ENCODE assay signal across 23 mouse cellular contexts in genomic region chr11:32268952-32269351, GRCm38 (mm10). TPM values are rescaled to one million over a fixed set of nuclear protein-coding genes. Genes with fewer than 3 reads are reported as not detected.
A peak's percentile ranks its signal among the peaks of the same experiment; 100 is the strongest.
DNase-seq lines count a peak whose midpoint lies in the region; ATAC-seq and TF ChIP-seq lines count a peak whose summit lies in the region.
"Had no signal": no experiment of that assay in that cellular context is flagged by ENCODE, and none has a peak within 500 bp of the region (broad histone marks: within the 10 kb centered on the region; RNA-seq: fewer than 3 reads in every experiment).

No protein-coding gene starts in this region.

- H3K9me3 ChIP-seq in G1E (replicated peaks) = no peaks in the 10 kb centered on the region
- no peaks in the 10 kb centered on the region for H3K9me3 ChIP-seq in erythroblast, embryonic 14.5 days (ENCODE audit: control insufficient read depth, low read length)
- H3K9me3 ChIP-seq in liver, postnatal 0 days (ENCODE audit: low read length) = no peaks in the 10 kb centered on the region
- H3K9me3 ChIP-seq: forebrain, embryonic 15.5 days; heart, embryonic 15.5 days; hindbrain, embryonic 15.5 days had no signal

- peak; percentile 76 for ATAC-seq in G1E (ENCODE audit: extremely low read depth, insufficient number of reproducible peaks, low FRiP score, poor library complexity, severe bottlenecking)
- ATAC-seq in liver, postnatal 0 days = peak; percentile 76
- no peak for ATAC-seq in frontal cortex, adult (ENCODE audit: low TSS enrichment)
- ATAC-seq: forebrain, embryonic 15.5 days had no signal

- peak; percentile 75 for DNase-seq in heart, adult 11 months
- DNase-seq in heart, postnatal 25 days (ENCODE audit: low spot score) = no peak
- peak; percentile 75 for DNase-seq in G1E (ENCODE audit: low spot score)
- DNase-seq in liver, postnatal 0 days = peak; percentile 71
- DNase-seq in natural killer cell, adult 2 months (ENCODE audit: low spot score in 2 of 2) = no peak
- DNase-seq in layer of hippocampus, adult 18-20 months (ENCODE audit: low spot score in 2 of 2) = no peak
- DNase-seq: cerebellum, adult 2 months; gastrocnemius, adult 2 months; kidney, adult 2 months; kidney, postnatal 36 days; lung, adult 18-20 months; lung, postnatal 36 days; midbrain, embryonic 14.5 days; right cerebral cortex, postnatal 14 days; thymus, postnatal 36 days had no signal

- H3K4me2 ChIP-seq in liver, postnatal 0 days (ENCODE audit: low read depth, low read length) = peak overlapping the region; percentile 89
- H3K4me2 ChIP-seq: forebrain, embryonic 15.5 days; heart, embryonic 15.5 days had no signal

- H3K4me3 ChIP-seq in G1E (ENCODE audit: low read depth, low read length) = peak overlapping the region; percentile 44; the same call in 1 of the 2 replicates
- peak overlapping the region; percentile 83 for H3K4me3 ChIP-seq in erythroblast, embryonic 14.5 days (replicated peaks)
- no peak overlapping the region for H3K4me3 ChIP-seq in liver, postnatal 0 days (ENCODE audit: low read depth, low read length)
- H3K4me3 ChIP-seq: forebrain, embryonic 15.5 days; gastrocnemius, adult 2 months; heart, embryonic 15.5 days; hindbrain, embryonic 15.5 days had no signal

- 61% methylated on average over 5 of the region's 5 CpGs for WGBS in liver, postnatal 0 days (ENCODE audit: insufficient replicate concordance)

- H3K9ac ChIP-seq in liver, postnatal 0 days (replicated peaks) = peak overlapping the region; percentile 93
- H3K9ac ChIP-seq: forebrain, embryonic 15.5 days; hindbrain, embryonic 15.5 days had no signal

- TF ChIP-seq EP300 in liver, postnatal 0 days (IDR thresholded peaks at IDR 0.05; ENCODE audit: low read depth) = peak; percentile 98

- H3K27ac ChIP-seq in liver, postnatal 0 days (ENCODE audit: low read depth) = peak overlapping the region; percentile 97
- H3K27ac ChIP-seq: forebrain, embryonic 15.5 days; gastrocnemius, adult 2 months; heart, embryonic 15.5 days; hindbrain, embryonic 15.5 days had no signal

- H3K4me1 ChIP-seq in G1E (ENCODE audit: insufficient read depth, low read depth, low read length) = peaks cover 62% of the 10 kb centered on the region
- peaks cover 94% of the 10 kb centered on the region for H3K4me1 ChIP-seq in erythroblast, embryonic 14.5 days (ENCODE audit: control insufficient read depth)
- H3K4me1 ChIP-seq in liver, postnatal 0 days (ENCODE audit: insufficient read depth) = peaks cover 35% of the 10 kb centered on the region

- peaks cover 12% of the 10 kb centered on the region for H3K36me3 ChIP-seq in G1E (replicated peaks)
- H3K36me3 ChIP-seq in erythroblast, embryonic 14.5 days (ENCODE audit: control insufficient read depth) = peaks cover 48% of the 10 kb centered on the region
- H3K36me3 ChIP-seq in liver, postnatal 0 days (replicated peaks; ENCODE audit: insufficient read depth, low read length) = no peaks in the 10 kb centered on the region
- H3K36me3 ChIP-seq: forebrain, embryonic 15.5 days; heart, embryonic 15.5 days; hindbrain, embryonic 15.5 days had no signal

- H3K27me3 ChIP-seq in G1E (ENCODE audit: insufficient read depth, low read length) = no peaks in the 10 kb centered on the region
- H3K27me3 ChIP-seq in erythroblast, embryonic 14.5 days (ENCODE audit: control insufficient read depth) = no peaks in the 10 kb centered on the region
- no peaks in the 10 kb centered on the region for H3K27me3 ChIP-seq in liver, postnatal 0 days (ENCODE audit: insufficient read depth, low read length)
- H3K27me3 ChIP-seq: forebrain, embryonic 15.5 days; heart, embryonic 15.5 days; hindbrain, embryonic 15.5 days had no signal

- TF ChIP-seq CTCF in G1E (IDR thresholded peaks at IDR 0.05; ENCODE audit: low read depth, low read length) = no peak
- TF ChIP-seq CTCF in liver, postnatal 0 days (IDR thresholded peaks at IDR 0.05; ENCODE audit: low read depth) = no peak

- intact Hi-C loops in heart, postnatal 25 days (cut with DNase I) = no loop called here

RNA-seq across cellular contexts. Expression of gene Nprl3, which starts 1.4 kb away (rescaled TPM):
- 10 to 100 TPM; 26.8 to 29.8 TPM for total RNA-seq in heart, postnatal 25 days (2021)
- 90.6 and 121 TPM in 2 replicates for total RNA-seq in G1E (2014; fragmentation: Nextera tagmentation)
- total RNA-seq in G1E (2017) = 26.3 and 27.0 TPM in 2 replicates
- polyA plus RNA-seq in G1E (2012) = 106 and 134 TPM in 2 replicates
- 4.8 and 5.8 TPM in 2 replicates for polyA plus RNA-seq in erythroblast, embryonic 14.5 days (2012)
- 22.8 and 26.2 TPM in 2 replicates for polyA plus RNA-seq in liver, postnatal 0 days (2015; fragmentation: Nextera tagmentation; extraction: Ambion mirVana)
- 10 to 100 TPM; 48.6 to 49.0 TPM for total RNA-seq in layer of hippocampus, adult 18-20 months (2021)

RNA-seq across cellular contexts. Expression of gene Hba-x, which starts 7.2 kb away (rescaled TPM):
- total RNA-seq in heart, postnatal 25 days (2021) = not detected
- not detected in 2 replicates for total RNA-seq in G1E (2014; fragmentation: Nextera tagmentation)
- not detected in 2 replicates for total RNA-seq in G1E (2017)
- polyA plus RNA-seq in G1E (2012) = 0.09 TPM in 1 of 2 replicates, not detected in the other
- 158 and 188 TPM in 2 replicates for polyA plus RNA-seq in erythroblast, embryonic 14.5 days (2012)
- polyA plus RNA-seq in liver, postnatal 0 days (2015; fragmentation: Nextera tagmentation; extraction: Ambion mirVana) = 5.6 and 6.3 TPM in 2 replicates
- not detected for total RNA-seq in layer of hippocampus, adult 18-20 months (2021)
- total RNA-seq: common myeloid progenitor, adult 5-6 weeks; gastrocnemius, adult 2 months; layer of hippocampus, postnatal 25 days; left cerebral cortex, postnatal 25 days had no signal
- polyA plus RNA-seq: kidney, adult 2 months had no signal

RNA-seq across cellular contexts. Expression of gene Hba-a1, which starts 14.4 kb away (rescaled TPM):
- total RNA-seq in heart, postnatal 25 days (2021) = over 10,000 TPM in 1 of 2 experiments, 1,000 to 10,000 TPM in 1; 9,129 to 20,531 TPM
- total RNA-seq in G1E (2014; fragmentation: Nextera tagmentation) = 230 and 2,260 TPM in 2 replicates
- total RNA-seq in G1E (2017) = 242 and 325 TPM in 2 replicates
- 3,927 and 4,410 TPM in 2 replicates for polyA plus RNA-seq in G1E (2012)
- 387,305 and 409,151 TPM in 2 replicates for polyA plus RNA-seq in erythroblast, embryonic 14.5 days (2012)
- polyA plus RNA-seq in liver, postnatal 0 days (2015; fragmentation: Nextera tagmentation; extraction: Ambion mirVana) = 32,136 and 32,798 TPM in 2 replicates
- total RNA-seq in layer of hippocampus, adult 18-20 months (2021) = 100 to 1,000 TPM; 298 to 318 TPM

RNA-seq across cellular contexts. Expression of gene Hbq1b, which starts 17.8 kb away (rescaled TPM):
- total RNA-seq in heart, postnatal 25 days (2021) = 1 to 10 TPM in 1 of 2 experiments, under 1 TPM in 1; 0.70 to 1.9 TPM
- total RNA-seq in G1E (2014; fragmentation: Nextera tagmentation) (9.1 and 11.6 TPM in 2 replicates), G1E (2017) (0.41 and 0.87 TPM in 2 replicates)
- polyA plus RNA-seq in G1E (2012) = 0.70 and 0.87 TPM in 2 replicates
- polyA plus RNA-seq in erythroblast, embryonic 14.5 days (2012) = 7.5 and 8.6 TPM in 2 replicates
- polyA plus RNA-seq in liver, postnatal 0 days (2015; fragmentation: Nextera tagmentation; extraction: Ambion mirVana) = 70.9 and 75.1 TPM in 2 replicates
- 1 to 10 TPM in 1 of 2 experiments, not detected in 1; 1.6 TPM for total RNA-seq in layer of hippocampus, adult 18-20 months (2021)
- total RNA-seq: common myeloid progenitor, adult 5-6 weeks; gastrocnemius, adult 2 months had no signal
- polyA plus RNA-seq: midbrain, embryonic 14.5 days had no signal

RNA-seq across cellular contexts. Expression of gene Hba-a2, which starts 27.3 kb away (rescaled TPM):
- over 10,000 TPM in 1 of 2 experiments, 1,000 to 10,000 TPM in 1; 8,713 to 18,074 TPM for total RNA-seq in heart, postnatal 25 days (2021)
- total RNA-seq in G1E (2014; fragmentation: Nextera tagmentation) = 268 and 4,240 TPM in 2 replicates
- 683 and 890 TPM in 2 replicates for total RNA-seq in G1E (2017)
- polyA plus RNA-seq in G1E (2012) = 1,087 and 1,500 TPM in 2 replicates
- 130,484 and 191,888 TPM in 2 replicates for polyA plus RNA-seq in erythroblast, embryonic 14.5 days (2012)
- 64,656 and 66,091 TPM in 2 replicates for polyA plus RNA-seq in liver, postnatal 0 days (2015; fragmentation: Nextera tagmentation; extraction: Ambion mirVana)
- total RNA-seq in layer of hippocampus, adult 18-20 months (2021) = 100 to 1,000 TPM; 253 to 257 TPM

Comparison
In these comparisons a context has a peak if more than half of its experiments do, and no peak if none do; other contexts are left out.
1. DNase-seq: peak in heart, adult 11 months (single experiment), G1E (single experiment) and liver, postnatal 0 days (single experiment); none in heart, postnatal 25 days (single experiment), natural killer cell, adult 2 months (0 of 2) and layer of hippocampus, adult 18-20 months (0 of 2).
2. RNA of gene Hba-a1, which starts 14.4 kb away (total RNA-seq): 9,129 to 20,531 TPM in heart, postnatal 25 days; 230 to 2,260 TPM in G1E and 298 to 318 TPM in layer of hippocampus, adult 18-20 months; every median in the first group is over 4 times any median in the second.